Mouse (Mus musculus): Measurements from ENCODE around the gene Sarm1. TPM values are rescaled to one million over a fixed set of nuclear protein-coding genes. Genes with fewer than 3 reads are reported as not detected.

Sarm1 gene
- polyA plus RNA-seq, 1 experiment from 2014 or later = 50.7 TPM

DNA sequence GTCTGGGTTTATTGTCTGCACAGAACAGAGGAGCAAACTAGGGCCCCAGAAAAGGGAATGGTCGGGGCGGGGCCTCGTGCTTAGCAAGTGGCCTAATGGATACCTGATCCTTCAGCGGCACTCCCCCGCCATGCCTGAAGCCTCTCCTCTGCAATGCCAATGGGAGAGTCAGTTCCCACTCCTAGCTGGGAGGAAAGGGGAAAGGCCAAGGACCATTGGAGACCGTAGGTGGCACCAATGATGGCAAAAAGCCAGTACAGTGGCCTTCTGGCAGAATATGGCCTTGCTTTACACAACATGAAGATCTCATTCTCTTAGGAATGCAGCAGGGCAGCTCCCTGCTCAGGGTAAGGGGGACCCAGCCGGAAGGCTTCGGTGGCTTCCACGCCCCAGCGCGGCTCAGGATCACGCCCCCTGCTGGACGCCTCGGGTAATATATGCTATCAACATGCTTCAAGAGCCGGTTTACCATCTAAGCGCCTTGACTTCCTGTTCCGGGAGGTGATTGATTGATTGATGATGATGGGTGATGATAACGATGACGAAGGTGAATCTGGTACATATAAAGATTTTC is 61.7 kb downstream of the Sarm1 start:
- WGBS = 7% methylated on average over 19 of the region's 19 CpGs
- Histone ChIP-seq H3K27ac (ENCODE audit: low read length) (no peak overlapping the region), H3K27me3 (ENCODE audit: control insufficient read depth, insufficient read depth, low read depth, low read length) (no peaks in the 10 kb centered on the region), H3K4me2 (ENCODE audit: low read length) (no peak overlapping the region), H3K36me3 (ENCODE audit: control insufficient read depth, insufficient read depth, low read length) (no peaks in the 10 kb centered on the region), H3K4me3 (ENCODE audit: low read depth, low read length) (no peak overlapping the region), H3K9ac (ENCODE audit: low read depth, low read length) (no peak overlapping the region), H3K9me3 (replicated peaks; ENCODE audit: control insufficient read depth, low read length, poor library complexity, severe bottlenecking) (no peaks in the 10 kb centered on the region), H3K4me1 (ENCODE audit: control insufficient read depth, insufficient read depth, low read length) (no peaks in the 10 kb centered on the region)
- ATAC-seq = no peak

DNA sequence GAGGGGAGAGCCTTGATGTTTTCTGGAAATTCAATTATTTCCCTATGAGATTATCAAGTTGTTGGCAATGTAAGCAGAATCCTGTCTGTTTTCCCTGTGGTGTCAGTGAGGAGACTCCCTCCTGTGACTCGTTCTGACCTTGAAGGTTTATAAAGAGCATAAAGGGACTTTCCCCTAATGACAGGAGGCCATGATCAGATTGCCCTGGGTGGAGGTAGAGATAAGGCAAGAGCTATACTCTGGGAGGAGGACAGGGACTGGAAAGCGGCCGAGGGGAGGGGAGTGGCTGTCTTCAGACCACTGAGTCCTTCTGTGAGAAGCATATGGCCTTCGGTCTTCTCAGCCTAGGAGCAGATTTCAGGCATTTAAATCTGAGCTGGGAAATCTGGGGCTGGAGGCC is 63.5 kb downstream of the Sarm1 start:
- Histone ChIP-seq H3K27me3 (ENCODE audit: control insufficient read depth, insufficient read depth, low read depth, low read length) (no peaks in the 10 kb centered on the region), H3K9ac (ENCODE audit: low read depth, low read length) (no peak overlapping the region), H3K4me2 (ENCODE audit: low read length) (no peak overlapping the region), H3K4me3 (ENCODE audit: low read depth, low read length) (no peak overlapping the region), H3K36me3 (ENCODE audit: control insufficient read depth, insufficient read depth, low read length) (no peaks in the 10 kb centered on the region), H3K9me3 (replicated peaks; ENCODE audit: control insufficient read depth, low read length, poor library complexity, severe bottlenecking) (no peaks in the 10 kb centered on the region), H3K4me1 (ENCODE audit: control insufficient read depth, insufficient read depth, low read length) (no peaks in the 10 kb centered on the region), H3K27ac (ENCODE audit: low read length) (no peak overlapping the region)
- WGBS = 81% methylated on average over 4 of the region's 4 CpGs
- no peak for ATAC-seq

DNA sequence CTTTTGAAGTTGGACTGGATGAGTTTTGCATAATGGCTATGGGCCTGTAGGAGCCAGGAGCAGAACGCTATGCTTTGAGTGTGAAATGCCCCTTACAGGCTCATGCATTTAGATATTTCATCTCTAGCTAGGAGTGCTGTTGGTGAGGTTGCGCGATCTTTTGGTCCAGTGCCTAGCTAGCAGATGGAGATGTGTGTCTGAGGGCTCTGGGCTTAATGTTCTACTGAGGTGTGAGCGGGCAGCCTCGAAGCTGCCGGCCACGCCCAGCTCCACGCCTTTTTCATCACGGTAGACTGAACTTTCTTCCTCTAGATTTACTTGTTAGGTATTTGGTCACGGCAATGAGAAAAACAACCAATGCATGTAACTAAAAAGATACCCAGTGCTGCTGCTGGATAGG is 66.4 kb downstream of the Sarm1 start:
- Histone ChIP-seq H3K4me2 (ENCODE audit: low read length) (no peak overlapping the region), H3K9ac (ENCODE audit: low read depth, low read length) (no peak overlapping the region), H3K27ac (ENCODE audit: low read length) (no peak overlapping the region), H3K9me3 (replicated peaks; ENCODE audit: control insufficient read depth, low read length, poor library complexity, severe bottlenecking) (no peaks in the 10 kb centered on the region), H3K27me3 (ENCODE audit: control insufficient read depth, insufficient read depth, low read depth, low read length) (no peaks in the 10 kb centered on the region), H3K4me3 (ENCODE audit: low read depth, low read length) (no peak overlapping the region), H3K36me3 (ENCODE audit: control insufficient read depth, insufficient read depth, low read length) (no peaks in the 10 kb centered on the region), H3K4me1 (ENCODE audit: control insufficient read depth, insufficient read depth, low read length) (no peaks in the 10 kb centered on the region)
- 92% methylated on average over 10 of the region's 10 CpGs for WGBS
- ATAC-seq = no peak

DNA sequence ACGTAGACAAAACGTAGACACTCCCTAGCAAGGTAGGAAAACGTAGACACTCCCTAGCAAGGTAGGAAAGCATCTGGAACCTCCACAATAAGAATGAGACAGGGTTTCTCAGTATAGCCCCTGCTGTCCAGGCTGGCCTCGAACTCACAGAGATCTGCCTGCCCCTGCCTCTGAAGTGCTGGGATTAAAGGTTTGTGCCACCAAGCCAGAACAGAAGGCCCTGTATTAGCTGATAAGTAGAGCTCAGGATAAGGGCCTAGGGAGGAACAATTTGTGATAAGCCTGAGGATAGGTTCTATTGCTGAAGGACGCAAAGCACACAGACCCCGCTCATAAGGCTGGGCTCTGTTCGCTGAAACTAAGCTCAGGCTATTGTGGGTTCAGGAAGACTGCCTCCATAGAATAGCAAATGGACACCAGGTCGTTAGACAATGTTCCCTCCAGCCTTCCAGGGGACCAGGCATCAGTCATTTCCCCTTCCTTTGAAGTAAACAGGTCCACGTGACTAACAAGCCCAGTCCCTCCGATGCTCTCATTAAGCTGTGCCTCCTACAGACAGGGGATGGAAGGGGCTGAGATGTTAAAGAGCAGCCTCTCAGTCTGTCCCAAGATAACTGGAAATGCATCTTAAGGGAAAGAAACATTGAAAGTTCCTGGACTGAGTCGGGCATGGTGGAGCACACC is 67.2 kb downstream of the Sarm1 start:
- Histone ChIP-seq H3K27ac (ENCODE audit: low read length) (no peak overlapping the region), H3K9ac (ENCODE audit: low read depth, low read length) (no peak overlapping the region), H3K9me3 (replicated peaks; ENCODE audit: control insufficient read depth, low read length, poor library complexity, severe bottlenecking) (no peaks in the 10 kb centered on the region), H3K36me3 (ENCODE audit: control insufficient read depth, insufficient read depth, low read length) (no peaks in the 10 kb centered on the region), H3K4me3 (ENCODE audit: low read depth, low read length) (no peak overlapping the region), H3K27me3 (ENCODE audit: control insufficient read depth, insufficient read depth, low read depth, low read length) (no peaks in the 10 kb centered on the region), H3K4me1 (ENCODE audit: control insufficient read depth, insufficient read depth, low read length) (no peaks in the 10 kb centered on the region), H3K4me2 (ENCODE audit: low read length) (no peak overlapping the region)
- 55% methylated on average over 11 of the region's 11 CpGs for WGBS
- no peak for ATAC-seq

DNA sequence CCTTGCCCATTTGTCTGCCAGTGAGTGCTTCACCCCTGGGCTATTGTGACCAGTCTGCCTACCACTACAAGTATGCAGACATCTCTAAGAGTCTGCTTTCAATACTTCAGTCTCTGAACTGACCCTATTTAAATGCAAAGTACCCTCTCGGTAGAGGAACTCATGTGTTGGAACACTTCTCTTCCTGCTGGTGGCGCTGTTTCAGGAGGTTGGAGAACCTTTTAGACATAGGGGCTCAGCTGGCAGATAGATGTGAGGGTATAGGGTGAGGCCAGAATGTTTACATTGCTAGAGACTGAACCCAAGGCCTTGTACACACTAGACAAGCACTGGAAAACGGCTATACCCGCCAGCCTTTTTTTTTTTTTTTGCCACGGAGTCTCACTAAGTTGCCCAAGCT is 69.2 kb downstream of the Sarm1 start:
- Histone ChIP-seq H3K4me2 (ENCODE audit: low read length) (no peak overlapping the region), H3K9me3 (replicated peaks; ENCODE audit: control insufficient read depth, low read length, poor library complexity, severe bottlenecking) (no peaks in the 10 kb centered on the region), H3K4me3 (ENCODE audit: low read depth, low read length) (no peak overlapping the region), H3K9ac (ENCODE audit: low read depth, low read length) (no peak overlapping the region), H3K36me3 (ENCODE audit: control insufficient read depth, insufficient read depth, low read length) (no peaks in the 10 kb centered on the region), H3K27ac (ENCODE audit: low read length) (no peak overlapping the region), H3K4me1 (ENCODE audit: control insufficient read depth, insufficient read depth, low read length) (no peaks in the 10 kb centered on the region), H3K27me3 (ENCODE audit: control insufficient read depth, insufficient read depth, low read depth, low read length) (no peaks in the 10 kb centered on the region)
- 78% methylated on average over 5 of the region's 5 CpGs for WGBS
- no peak for ATAC-seq

DNA sequence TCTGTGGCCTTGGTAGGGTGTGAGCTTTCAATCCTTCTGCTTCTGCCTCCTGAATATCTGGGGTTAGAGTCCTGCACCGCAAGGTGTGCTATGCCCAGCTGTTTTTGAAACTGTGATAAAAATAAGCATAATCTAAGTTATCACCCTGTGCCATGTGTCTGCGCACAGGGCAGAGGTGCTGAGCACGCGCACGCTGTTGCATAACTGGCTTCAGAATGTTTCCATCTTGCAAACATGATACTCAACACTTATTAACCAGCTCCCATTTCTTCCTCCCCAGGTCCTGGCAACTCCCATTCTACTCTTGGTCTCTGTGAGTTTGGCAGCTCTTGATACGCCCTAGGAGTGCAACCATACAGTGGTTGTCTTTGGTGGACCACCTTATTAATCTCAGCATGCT is 69.9 kb downstream of the Sarm1 start:
- no peak for ATAC-seq
- H3K27me3 ChIP-seq (ENCODE audit: control insufficient read depth, insufficient read depth, low read depth, low read length) = no peaks in the 10 kb centered on the region
- H3K36me3 ChIP-seq (ENCODE audit: control insufficient read depth, insufficient read depth, low read length) = no peaks in the 10 kb centered on the region
- H3K9ac ChIP-seq (ENCODE audit: low read depth, low read length) = no peak overlapping the region
- no peak overlapping the region for H3K4me3 ChIP-seq (ENCODE audit: low read depth, low read length)
- no peak overlapping the region for H3K4me2 ChIP-seq (ENCODE audit: low read length)
- H3K9me3 ChIP-seq (replicated peaks; ENCODE audit: control insufficient read depth, low read length, poor library complexity, severe bottlenecking) = no peaks in the 10 kb centered on the region
- no peak overlapping the region for H3K27ac ChIP-seq (ENCODE audit: low read length)
- 94% methylated on average over 6 of the region's 6 CpGs for WGBS
- no peaks in the 10 kb centered on the region for H3K4me1 ChIP-seq (ENCODE audit: control insufficient read depth, insufficient read depth, low read length)

GRCm38 (mm10) chr11:78425572-78425971 is 72.0 kb downstream of the Sarm1 start:
- H3K27me3 ChIP-seq (ENCODE audit: control insufficient read depth, insufficient read depth, low read depth, low read length) = no peaks in the 10 kb centered on the region
- H3K4me1 ChIP-seq (ENCODE audit: control insufficient read depth, insufficient read depth, low read length) = no peaks in the 10 kb centered on the region
- no peak overlapping the region for H3K4me2 ChIP-seq (ENCODE audit: low read length)
- H3K9me3 ChIP-seq (replicated peaks; ENCODE audit: control insufficient read depth, low read length, poor library complexity, severe bottlenecking) = no peaks in the 10 kb centered on the region
- H3K9ac ChIP-seq (ENCODE audit: low read depth, low read length) = no peak overlapping the region
- 90% methylated on average over 1 of the region's 1 CpGs for WGBS
- no peak overlapping the region for H3K4me3 ChIP-seq (ENCODE audit: low read depth, low read length)
- H3K36me3 ChIP-seq (ENCODE audit: control insufficient read depth, insufficient read depth, low read length) = no peaks in the 10 kb centered on the region
- ATAC-seq = no peak
- no peak overlapping the region for H3K27ac ChIP-seq (ENCODE audit: low read length)

GRCm38 (mm10) chr11:78424352-78424751 is 73.2 kb downstream of the Sarm1 start:
- Histone ChIP-seq H3K4me3 (ENCODE audit: low read depth, low read length) (no peak overlapping the region), H3K36me3 (ENCODE audit: control insufficient read depth, insufficient read depth, low read length) (no peaks in the 10 kb centered on the region), H3K27ac (ENCODE audit: low read length) (no peak overlapping the region), H3K27me3 (ENCODE audit: control insufficient read depth, insufficient read depth, low read depth, low read length) (no peaks in the 10 kb centered on the region), H3K9me3 (replicated peaks; ENCODE audit: control insufficient read depth, low read length, poor library complexity, severe bottlenecking) (no peaks in the 10 kb centered on the region), H3K9ac (ENCODE audit: low read depth, low read length) (no peak overlapping the region), H3K4me1 (ENCODE audit: control insufficient read depth, insufficient read depth, low read length) (no peaks in the 10 kb centered on the region), H3K4me2 (ENCODE audit: low read length) (no peak overlapping the region)
- no peak for ATAC-seq
- WGBS = 79% methylated on average over 2 of the region's 2 CpGs

Measured in midbrain, embryonic 16.5 days (tissue).